Mouse (Mus musculus) layer of hippocampus, adult 9-11 months (tissue): ENCODE measurements at regions not wholly inside any gene's neighbourhood (a gene's known extent, or its start where the extent isn't known, plus 50 kb on each side); places are given as distances from the start of the nearest gene placed in this dataset.
A peak's percentile ranks its signal among the peaks of the same experiment; 100 is the strongest.

Experiments used
- DNase-seq: peaks from one replicate; pipeline ENCODE4 v3.0.0; 2022

GRCm38 (mm10) chr7:90030486-90031250, 49.9 kb upstream of the Eed start:
- no peak for DNase-seq

- DNase-seq: no peak
Measured at GRCm38 (mm10) chr7:90033086-90033485, 52.3 kb upstream of the Eed start.

GRCm38 (mm10) chr7:90033640-90034312, 53.0 kb upstream of the Eed start:
- DNase-seq: peak; percentile 89

- no peak for DNase-seq
Measured at GRCm38 (mm10) chr7:90034498-90034897, 53.7 kb upstream of the Eed start.

DNA sequence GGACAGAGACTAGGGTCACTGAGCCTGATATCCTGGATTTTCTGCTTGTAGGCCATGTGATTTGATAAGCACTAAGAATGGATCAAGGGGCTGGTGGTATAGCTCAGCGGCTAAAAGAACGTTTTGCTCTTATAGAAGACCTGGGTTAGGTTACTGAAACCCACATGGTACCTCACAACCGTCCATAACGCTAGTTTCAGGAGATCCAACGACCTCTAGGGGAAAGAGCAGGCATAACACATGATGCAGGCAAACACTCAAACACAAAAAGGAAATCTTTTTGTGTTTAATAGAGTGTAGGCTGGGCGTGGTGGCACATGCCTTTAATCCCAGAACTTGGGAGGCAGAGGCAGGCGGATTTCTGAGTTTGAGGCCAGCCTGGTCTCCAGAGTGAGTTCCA, 54.6 kb upstream of the Eed start:
- no peak for DNase-seq

DNA sequence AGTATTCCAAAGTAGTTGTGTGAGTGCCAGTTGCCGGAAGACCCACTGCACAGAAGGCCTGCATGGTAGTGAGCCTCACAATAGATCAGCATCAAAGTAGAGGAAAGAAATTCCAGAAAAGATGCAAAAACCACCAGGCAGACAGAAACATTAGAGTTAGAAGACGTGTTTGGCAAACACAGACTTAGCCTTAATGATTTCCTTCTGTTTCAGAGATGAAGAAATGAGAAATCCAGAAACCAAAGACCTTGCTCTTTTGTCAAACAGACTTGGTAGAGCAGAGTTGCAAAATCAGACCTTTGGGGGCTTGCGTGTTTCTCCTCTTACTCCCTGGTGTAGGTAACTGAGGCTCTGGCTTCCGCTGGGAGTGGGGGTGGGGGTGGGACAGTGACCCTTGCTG, 57.0 kb upstream of the Eed start:
- DNase-seq: no peak

DNA sequence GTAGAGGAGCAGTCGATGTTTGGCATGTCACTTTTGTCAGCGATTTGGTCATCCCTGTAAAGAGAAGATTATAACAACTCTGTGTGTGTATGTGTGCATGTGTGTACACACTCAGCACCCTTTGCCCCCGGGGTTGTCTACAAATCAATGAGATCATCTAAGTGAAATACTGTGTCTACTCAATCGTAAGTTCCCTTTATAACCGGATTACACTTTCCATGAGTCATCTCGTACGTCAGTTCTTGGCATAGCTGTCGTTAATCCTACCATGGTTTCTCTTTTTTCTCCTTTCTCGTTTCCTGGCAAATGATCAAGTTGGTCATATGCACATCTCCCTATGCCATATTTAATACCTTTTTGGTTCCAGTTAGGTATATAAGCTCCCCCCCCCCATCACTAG, 58.7 kb upstream of the Eed start:
- DNase-seq: peak; percentile 38

- DNase-seq: no peak
Measured at GRCm38 (mm10) chr7:90040581-90041340, 60.0 kb upstream of the Eed start.

DNA sequence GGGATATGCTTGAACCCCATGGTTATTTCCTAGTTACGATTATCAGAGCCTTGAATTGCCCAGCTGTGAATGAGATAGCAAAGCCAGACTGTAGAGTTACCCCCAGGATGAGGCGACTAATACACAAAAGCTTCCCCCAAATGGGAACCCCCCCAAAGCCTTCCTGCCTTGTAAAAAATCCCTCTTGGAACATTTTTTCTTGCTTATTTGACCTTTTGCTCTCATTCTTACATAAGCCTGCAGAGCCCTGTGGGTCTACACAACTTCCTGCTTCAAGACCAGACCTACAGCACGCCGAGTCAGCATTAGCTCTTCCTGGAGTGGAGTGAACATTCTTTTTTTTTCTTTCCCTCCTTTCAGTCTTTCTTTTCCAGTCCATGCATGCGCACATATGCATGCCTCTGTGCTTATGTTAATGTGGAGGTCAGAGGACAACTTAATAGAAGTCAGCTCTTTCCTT, 60.8 kb upstream of the Eed start:
- peak; percentile 74 for DNase-seq

- no peak for DNase-seq
Measured at GRCm38 (mm10) chr7:90042364-90042763, 61.6 kb upstream of the Eed start.

DNA sequence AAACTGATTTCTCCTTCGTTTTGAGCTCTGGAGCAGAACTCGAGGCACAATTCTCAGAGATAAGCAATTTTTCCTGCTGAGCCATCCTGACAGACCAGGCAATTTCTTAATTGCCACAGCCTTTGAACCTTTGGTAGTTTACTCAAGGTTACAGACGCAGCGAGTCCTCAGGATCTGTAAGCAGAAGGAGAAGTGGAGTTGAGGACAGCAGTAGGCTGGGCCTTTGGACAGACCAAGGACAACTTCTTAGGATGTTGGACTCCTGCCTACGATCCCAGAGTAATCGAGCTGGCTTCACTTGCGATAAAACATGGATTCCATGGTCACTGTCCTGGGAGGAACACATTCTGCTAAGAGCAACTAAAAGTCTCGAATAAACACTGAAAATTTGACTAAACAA, 62.7 kb upstream of the Eed start:
- DNase-seq: no peak

GRCm38 (mm10) chr7:90044100-90044698, 63.4 kb upstream of the Eed start:
- DNase-seq: no peak

DNA sequence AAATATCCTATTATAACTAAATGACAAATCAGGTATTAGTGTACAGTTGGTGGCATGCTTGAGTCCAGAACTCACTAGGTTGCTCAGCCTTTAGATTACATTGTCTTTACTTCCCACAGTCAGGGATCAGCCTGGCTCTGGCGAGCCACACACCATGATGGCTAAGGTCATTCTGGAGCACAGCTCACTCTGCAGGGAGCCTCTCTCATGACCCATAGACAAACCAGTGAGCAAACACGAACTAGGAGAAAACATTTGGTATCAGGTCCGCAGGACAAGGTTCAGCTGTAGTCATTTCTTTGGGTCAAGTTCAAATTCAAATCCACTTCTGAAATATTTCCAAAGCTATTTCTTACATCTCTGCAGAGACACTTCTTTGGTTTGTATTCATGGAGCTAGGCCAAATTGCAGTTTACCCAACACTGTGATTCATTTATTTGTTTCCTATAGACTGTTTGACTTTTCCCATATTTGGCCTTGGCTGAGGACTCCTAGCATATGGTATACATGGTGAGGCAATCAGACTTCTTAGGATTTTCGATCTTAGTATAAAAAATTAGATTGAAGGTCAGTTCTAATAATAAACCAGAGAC, 64.5 kb upstream of the Eed start:
- DNase-seq: no peak

- no peak for DNase-seq
Measured at GRCm38 (mm10) chr7:90046228-90046627, 65.4 kb upstream of the Eed start.

DNA sequence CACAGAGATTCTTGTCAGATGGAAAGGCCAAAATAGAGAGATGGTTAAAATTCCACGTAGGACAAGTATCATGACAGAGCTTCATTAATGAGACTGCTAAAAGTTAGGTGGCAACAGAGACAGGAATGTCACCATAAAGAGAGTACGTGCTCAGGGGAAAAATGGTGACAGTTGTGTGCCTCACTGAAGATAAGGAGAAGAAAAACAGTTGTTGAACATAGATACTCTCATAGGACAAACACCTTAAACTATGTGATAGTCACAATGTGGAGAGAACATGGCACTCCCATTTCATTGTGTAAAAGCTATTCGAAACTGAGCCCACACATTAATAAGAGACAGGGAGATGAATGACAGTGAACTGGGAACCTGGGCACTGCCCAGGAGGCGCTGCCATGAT, 66.1 kb upstream of the Eed start:
- no peak for DNase-seq

DNA sequence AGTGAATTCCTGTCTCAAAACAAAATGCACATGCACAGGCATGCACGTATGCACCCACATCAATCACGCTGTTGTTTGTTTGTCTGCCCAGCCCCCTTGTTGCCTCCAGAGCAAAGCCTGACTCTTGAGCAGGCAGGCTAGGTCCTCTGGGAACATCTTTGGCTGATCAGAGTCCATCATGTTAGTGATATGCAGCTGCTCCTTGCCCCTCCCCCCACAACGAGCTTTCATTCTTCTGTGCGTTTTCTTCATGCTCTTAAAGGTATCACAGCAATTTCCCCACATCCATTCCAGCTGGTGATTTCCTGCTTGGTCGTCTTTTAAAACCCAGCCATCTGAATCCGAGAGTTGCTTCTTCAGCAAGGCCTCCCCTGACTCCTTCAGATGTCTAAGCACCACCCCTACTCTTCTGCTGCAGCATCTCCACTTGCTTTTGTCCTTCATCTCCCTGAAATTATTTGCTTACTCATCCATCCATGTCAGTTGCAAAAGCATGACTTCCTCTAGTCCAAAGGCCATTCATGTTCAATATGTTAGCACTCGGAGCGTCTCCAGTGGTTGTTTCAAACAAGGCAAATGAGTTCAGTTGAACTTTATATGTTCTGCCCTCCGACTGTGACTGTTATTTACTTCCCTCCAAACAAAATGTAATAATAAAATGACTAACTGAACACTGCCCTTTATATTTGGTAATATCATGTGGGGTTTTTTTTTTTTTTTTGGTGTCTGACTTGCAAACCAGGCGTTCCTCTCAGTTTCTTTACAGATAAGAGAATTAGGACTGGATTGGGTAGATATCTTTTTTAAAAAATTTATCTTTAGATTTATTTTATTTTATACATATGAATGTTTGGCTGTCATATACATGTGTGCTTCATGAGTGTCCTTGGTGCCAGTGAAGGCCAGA, 67.9 kb upstream of the Eed start:
- no peak for DNase-seq

GRCm38 (mm10) chr7:90049831-90050237, 69.1 kb upstream of the Eed start:
- no peak for DNase-seq

GRCm38 (mm10) chr7:90054795-90055511, 74.2 kb upstream of the Eed start:
- peak; percentile 74 for DNase-seq

- no peak for DNase-seq
Measured at GRCm38 (mm10) chr7:90057947-90058346, 72.1 kb upstream of the Picalm start.

DNA sequence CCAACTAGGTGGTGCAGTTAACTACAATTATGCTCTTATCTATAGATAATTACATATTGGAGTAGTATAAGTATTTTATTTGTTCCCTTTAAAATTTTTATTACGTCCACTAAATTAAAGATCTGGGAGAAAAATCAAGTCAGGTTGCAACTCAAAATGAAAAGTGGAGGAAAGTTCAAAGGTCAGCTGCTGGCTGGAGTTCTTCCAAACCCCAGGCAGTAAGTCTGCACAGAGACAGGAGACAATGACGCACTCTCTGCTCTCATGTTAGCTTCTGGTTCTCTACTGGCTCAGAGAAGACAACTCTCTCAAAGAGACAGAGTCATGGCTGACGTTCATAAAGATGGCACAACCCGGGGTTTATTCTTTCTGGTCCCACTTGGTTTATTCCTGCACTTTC, 71.4 kb upstream of the Picalm start:
- no peak for DNase-seq

DNA sequence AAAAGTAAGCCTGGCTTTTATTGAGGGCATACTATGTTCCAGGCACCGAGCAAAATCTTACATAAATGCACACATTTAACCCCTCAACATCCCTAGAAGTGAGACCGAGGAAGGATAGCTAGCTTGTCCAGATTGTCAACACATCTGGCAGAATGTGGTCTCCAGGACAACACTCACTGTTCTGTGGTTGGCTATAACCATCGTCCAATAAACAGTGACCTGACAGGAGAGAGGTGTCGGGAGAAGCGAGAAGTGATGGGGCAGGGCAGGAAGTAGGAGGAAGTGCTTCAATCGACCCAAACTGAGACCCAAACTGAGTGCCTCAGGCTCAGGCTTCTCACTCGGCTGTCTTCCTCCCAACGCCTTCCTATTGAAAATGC, 70.8 kb upstream of the Picalm start:
- no peak for DNase-seq
